Mouse (Mus musculus): ENCODE data around the gene Mrps10. TPM values are rescaled to one million over a fixed set of nuclear protein-coding genes. Genes with fewer than 3 reads are reported as not detected.

The Mrps10 gene
- polyA plus RNA-seq, 1 experiment, result 97.9 TPM

- H3K79me2 ChIP-seq (ENCODE audit: control insufficient read depth, insufficient read depth), result no peaks in the 10 kb centered on the region
- peaks cover 8% of the 10 kb centered on the region for H3K27me3 ChIP-seq (ENCODE audit: control insufficient read depth, insufficient read depth, insufficient read length)
- no peaks in the 10 kb centered on the region for H3K36me3 ChIP-seq (ENCODE audit: control insufficient read depth, insufficient read depth)
- H3ac ChIP-seq (ENCODE audit: control insufficient read depth, insufficient read length), result no peak overlapping the region
- TF ChIP-seq MYOG (IDR thresholded peaks at IDR 0.05; ENCODE audit: control insufficient read depth in 1 of 3, insufficient read depth in 1 of 3, insufficient read length in 2 of 3, low read depth in 2 of 3) (no peak), TCF3 (IDR thresholded peaks at IDR 0.05; ENCODE audit: insufficient read length, low read depth) (no peak), REST (IDR thresholded peaks at IDR 0.05; ENCODE audit: insufficient read depth, insufficient read length) (no peak), CEBPB (IDR thresholded peaks at IDR 0.05; ENCODE audit: insufficient read depth, poor library complexity, severe bottlenecking) (no peak), USF1 (IDR thresholded peaks at IDR 0.05; ENCODE audit: low read depth) (no peak), MAX (IDR thresholded peaks at IDR 0.05; ENCODE audit: low read depth) (no peak), SRF (IDR thresholded peaks at IDR 0.05; ENCODE audit: control insufficient read depth, insufficient read length, low read depth) (no peak), POLR2AphosphoS2 (IDR thresholded peaks at IDR 0.05; ENCODE audit: insufficient read length, low read depth) (no peak)
- H3K4me3 ChIP-seq, result no peak overlapping the region
- H3K4me2 ChIP-seq (ENCODE audit: low read depth), result no peak overlapping the region
Measured at GRCm38 (mm10) chr17:47424186-47424585, 55.5 kb downstream of the Mrps10 start.

GRCm38 (mm10) chr17:47427316-47427715, 58.6 kb downstream of the Mrps10 start:
- Histone ChIP-seq H3K27me3 (ENCODE audit: control insufficient read depth, insufficient read depth, insufficient read length) (peaks cover 9% of the 10 kb centered on the region), H3K4me3 (no peak overlapping the region), H3K4me2 (ENCODE audit: low read depth) (no peak overlapping the region), H3K79me2 (ENCODE audit: control insufficient read depth, insufficient read depth) (no peaks in the 10 kb centered on the region), H3ac (ENCODE audit: control insufficient read depth, insufficient read length) (no peak overlapping the region), H3K36me3 (ENCODE audit: control insufficient read depth, insufficient read depth) (no peaks in the 10 kb centered on the region)
- TF ChIP-seq MYOD1 (IDR thresholded peaks at IDR 0.05; ENCODE audit: control insufficient read depth in 1 of 3, insufficient read length in 2 of 3, low read depth in 2 of 3) (no peak), SRF (IDR thresholded peaks at IDR 0.05; ENCODE audit: control insufficient read depth, insufficient read length, low read depth) (no peak), MAX (IDR thresholded peaks at IDR 0.05; ENCODE audit: low read depth) (no peak), REST (IDR thresholded peaks at IDR 0.05; ENCODE audit: insufficient read depth, insufficient read length) (no peak), TCF12 (IDR thresholded peaks at IDR 0.05; ENCODE audit: insufficient read depth, poor library complexity, severe bottlenecking) (no peak), POLR2AphosphoS2 (IDR thresholded peaks at IDR 0.05; ENCODE audit: insufficient read length, low read depth) (no peak), TCF3 (IDR thresholded peaks at IDR 0.05; ENCODE audit: insufficient read length, low read depth) (no peak), E2F4 (IDR thresholded peaks at IDR 0.05; ENCODE audit: insufficient read depth) (no peak), POLR2A (IDR thresholded peaks at IDR 0.05; ENCODE audit: insufficient read length, low read depth) (no peak), MYOG (IDR thresholded peaks at IDR 0.05; ENCODE audit: control insufficient read depth in 1 of 3, insufficient read depth in 1 of 3, insufficient read length in 2 of 3, low read depth in 2 of 3) (no peak), CEBPB (IDR thresholded peaks at IDR 0.05; ENCODE audit: insufficient read depth, poor library complexity, severe bottlenecking) (no peak)

- no peak overlapping the region for H3K4me3 ChIP-seq
- H3K79me2 ChIP-seq (ENCODE audit: control insufficient read depth, insufficient read depth), result no peaks in the 10 kb centered on the region
- no peak for TF ChIP-seq CEBPB (IDR thresholded peaks at IDR 0.05; ENCODE audit: insufficient read depth, poor library complexity, severe bottlenecking)
- TF ChIP-seq E2F4 (IDR thresholded peaks at IDR 0.05; ENCODE audit: insufficient read depth), result no peak
- TF ChIP-seq MYOG (IDR thresholded peaks at IDR 0.05; ENCODE audit: control insufficient read depth in 1 of 3, insufficient read depth in 1 of 3, insufficient read length in 2 of 3, low read depth in 2 of 3), result peak in 1 of 3 experiments; percentile 61
- TF ChIP-seq SRF (IDR thresholded peaks at IDR 0.05; ENCODE audit: control insufficient read depth, insufficient read length, low read depth), result no peak
- TF ChIP-seq MYOD1 (IDR thresholded peaks at IDR 0.05; ENCODE audit: control insufficient read depth in 1 of 3, insufficient read length in 2 of 3, low read depth in 2 of 3), result peak in 2 of 3 experiments; percentile 64 to 70
- TF ChIP-seq POLR2AphosphoS2 (IDR thresholded peaks at IDR 0.05; ENCODE audit: insufficient read length, low read depth), result no peak
- H3K36me3 ChIP-seq (ENCODE audit: control insufficient read depth, insufficient read depth), result no peaks in the 10 kb centered on the region
- H3K27me3 ChIP-seq (ENCODE audit: control insufficient read depth, insufficient read depth, insufficient read length), result peaks cover 4% of the 10 kb centered on the region
- H3ac ChIP-seq (ENCODE audit: control insufficient read depth, insufficient read length), result no peak overlapping the region
- peak overlapping the region; percentile 28 for H3K4me2 ChIP-seq (ENCODE audit: low read depth)
Measured at GRCm38 (mm10) chr17:47428831-47429304, 60.2 kb downstream of the Mrps10 start.

DNA sequence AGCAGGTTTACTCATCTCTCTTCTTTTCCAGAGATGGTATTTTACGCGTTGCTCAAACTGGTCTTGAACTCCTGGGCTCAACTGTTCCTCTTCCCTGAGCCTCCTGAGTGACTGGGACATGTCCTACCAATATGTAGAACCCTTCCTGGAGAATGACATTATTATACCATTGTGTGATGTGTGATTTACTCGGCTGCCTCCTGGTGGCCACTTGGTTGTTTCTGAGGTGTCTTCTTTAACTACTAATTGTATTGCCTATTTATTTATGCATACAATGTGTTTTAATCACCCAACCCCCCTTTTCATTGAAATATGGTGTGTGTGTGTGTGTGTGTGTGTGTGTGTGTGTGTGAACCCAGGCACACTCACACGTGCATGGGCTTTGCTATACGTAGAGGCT, 62.1 kb downstream of the Mrps10 start:
- H3K36me3 ChIP-seq (ENCODE audit: control insufficient read depth, insufficient read depth), result no peaks in the 10 kb centered on the region
- H3K79me2 ChIP-seq (ENCODE audit: control insufficient read depth, insufficient read depth), result no peaks in the 10 kb centered on the region
- H3ac ChIP-seq (ENCODE audit: control insufficient read depth, insufficient read length), result no peak overlapping the region
- H3K27me3 ChIP-seq (ENCODE audit: control insufficient read depth, insufficient read depth, insufficient read length), result peaks cover 4% of the 10 kb centered on the region
- H3K4me3 ChIP-seq, result no peak overlapping the region
- TF ChIP-seq MYOG (IDR thresholded peaks at IDR 0.05; ENCODE audit: control insufficient read depth in 1 of 3, insufficient read depth in 1 of 3, insufficient read length in 2 of 3, low read depth in 2 of 3), result no peak
- H3K4me2 ChIP-seq (ENCODE audit: low read depth), result no peak overlapping the region

Other genes with a start within 250 kb of the Mrps10 start
- gene Guca1b, start 16.5 kb downstream of the Mrps10 start, polyA plus RNA-seq (2012; fragmentation: generic; extraction: Trizol), result 0.20 TPM
- gene Guca1a, start 31.7 kb downstream of the Mrps10 start, polyA plus RNA-seq (2012; fragmentation: generic; extraction: Trizol), result 1.2 TPM
- 0.08 TPM for gene AI661453, start 67.7 kb downstream of the Mrps10 start, polyA plus RNA-seq (2012; fragmentation: generic; extraction: Trizol)
- not detected for gene 1700001C19Rik, start 68.5 kb downstream of the Mrps10 start, polyA plus RNA-seq (2012; fragmentation: generic; extraction: Trizol)
- 13.4 TPM for gene Taf8, start 133.4 kb downstream of the Mrps10 start, polyA plus RNA-seq (2012; fragmentation: generic; extraction: Trizol)
- gene Ccnd3, start 136.2 kb downstream of the Mrps10 start, polyA plus RNA-seq (2012; fragmentation: generic; extraction: Trizol), result 858 TPM
- gene Bysl, start 242.6 kb downstream of the Mrps10 start, polyA plus RNA-seq (2012; fragmentation: generic; extraction: Trizol), result 41.0 TPM
- gene Med20, start 242.7 kb downstream of the Mrps10 start, polyA plus RNA-seq (2012; fragmentation: generic; extraction: Trizol), result 33.4 TPM
- gene Gm20517, start 242.7 kb downstream of the Mrps10 start, polyA plus RNA-seq (2012; fragmentation: generic; extraction: Trizol), result 1.5 TPM